Mouse (Mus musculus) CH12.LX (cell line): ENCODE data around the gene Hexim2. TPM values are rescaled to one million over a fixed set of nuclear protein-coding genes. Genes with fewer than 3 reads are reported as not detected.

Experiments used
- DNase-seq: peaks from one replicate; pipeline ENCODE4 v3.0.0-alpha.2; 2013; ENCODE audit errors: extremely low read depth
- H3K27ac ChIP-seq: 2 replicates; pipeline ENCODE4 v1.5.1; 2012; ENCODE audit warnings: low read depth, mild to moderate bottlenecking, control low read depth, moderate library complexity; ENCODE audit not compliant: insufficient read depth
- H3K27me3 ChIP-seq: replicated peaks from 2 replicates; pipeline ENCODE3; 2012; ENCODE audit warnings: inconsistent platforms
- H3K36me3 ChIP-seq, 2 experiments: replicated peaks in 1 of 2; 2 replicates each; pipeline versions ENCODE3 to v1.6.1; 2012; ENCODE audit warnings: inconsistent platforms in 1 of 2, low read length in 1 of 2, mild to moderate bottlenecking in 1 of 2, mixed read lengths in 1 of 2, moderate library complexity in 1 of 2; ENCODE audit not compliant: control insufficient read depth in 1 of 2, insufficient read depth in 1 of 2
- H3K4me1 ChIP-seq, 2 experiments: 2 replicates each; pipeline ENCODE4 v1.6.1; 2012; ENCODE audit warnings: inconsistent platforms in 1 of 2, moderate library complexity in 1 of 2; ENCODE audit not compliant: insufficient read depth in 2 of 2, control insufficient read depth in 1 of 2
- H3K4me2 ChIP-seq: 2 replicates; pipeline ENCODE4 v1.6.1; 2012; ENCODE audit warnings: low read depth, mild to moderate bottlenecking, control low read depth; ENCODE audit not compliant: poor library complexity, insufficient read depth, severe bottlenecking
- H3K4me3 ChIP-seq, 3 experiments: fragments of 150-350 bp in 1 of 3; sonication (generic) in 1 of 3; replicated peaks in 1 of 3; 2 replicates each; pipeline versions ENCODE3 to v1.5.1; 2011 to 2012; ENCODE audit warnings: low read depth in 2 of 3, low read length in 2 of 3, mild to moderate bottlenecking in 2 of 3, moderate library complexity in 2 of 3, control low read depth in 1 of 3, improper control_type of control experiment in 1 of 3, inconsistent platforms in 1 of 3, mixed read lengths in 1 of 3; ENCODE audit not compliant: poor library complexity in 1 of 3
- H3K79me2 ChIP-seq: replicated peaks from 2 replicates; pipeline ENCODE4 v1.6.1; 2012; ENCODE audit warnings: mild to moderate bottlenecking, moderate library complexity; ENCODE audit not compliant: control insufficient read depth, poor library complexity, insufficient read depth, severe bottlenecking; ENCODE audit errors: extremely low read depth
- H3K9ac ChIP-seq: 2 replicates; pipeline ENCODE4 v1.6.1; 2012; ENCODE audit warnings: low read depth, mild to moderate bottlenecking, control low read depth, moderate library complexity; ENCODE audit not compliant: insufficient read depth
- H3K9me3 ChIP-seq: replicated peaks from 2 replicates; pipeline ENCODE3; 2012; ENCODE audit warnings: low read length, inconsistent platforms, mixed read lengths
- CHD1 ChIP-seq: IDR thresholded peaks from 2 replicates; pipeline ENCODE4 v1.6.1; 2012; ENCODE audit warnings: low read depth, low read length, improper control_type of control experiment, inconsistent platforms
- CHD2 ChIP-seq: IDR thresholded peaks from 2 replicates; pipeline ENCODE4 v1.6.1; 2011; ENCODE audit warnings: low read length, improper control_type of control experiment
- CTCF ChIP-seq, 2 experiments: IDR thresholded peaks in 1 of 2; conservative IDR thresholded peaks in 1 of 2; 2 replicates each; pipeline ENCODE4 v1.5.1; 2011 to 2012; ENCODE audit warnings: low read depth in 2 of 2, low read length in 2 of 2, improper control_type of control experiment in 1 of 2, inconsistent platforms in 1 of 2, mild to moderate bottlenecking in 1 of 2, moderate library complexity in 1 of 2
- E2F4 ChIP-seq: IDR thresholded peaks from 2 replicates; pipeline ENCODE4 v1.6.1; 2011; ENCODE audit warnings: low read depth, low read length, improper control_type of control experiment; ENCODE audit not compliant: insufficient replicate concordance
- EP300 ChIP-seq: IDR thresholded peaks from 2 replicates; pipeline ENCODE4 v1.6.1; 2011; ENCODE audit warnings: low read length, improper control_type of control experiment
- ETS1 ChIP-seq: conservative IDR thresholded peaks from 2 replicates; pipeline ENCODE4 v1.6.1; 2012; ENCODE audit warnings: low read depth, mild to moderate bottlenecking, inconsistent platforms, low read length, improper control_type of control experiment, moderate library complexity
- GABPA ChIP-seq: IDR thresholded peaks from 2 replicates; pipeline ENCODE4 v1.6.1; 2012; ENCODE audit warnings: low read depth, low read length, improper control_type of control experiment, inconsistent platforms; ENCODE audit not compliant: insufficient replicate concordance
- HCFC1 ChIP-seq: IDR thresholded peaks from 2 replicates; pipeline ENCODE4 v1.6.1; 2012; ENCODE audit warnings: low read depth, mild to moderate bottlenecking, inconsistent platforms, low read length, improper control_type of control experiment
- JUN ChIP-seq: IDR thresholded peaks from 2 replicates; pipeline ENCODE4 v1.6.1; 2011; ENCODE audit warnings: low read depth, mild to moderate bottlenecking, low read length, improper control_type of control experiment, moderate library complexity; ENCODE audit not compliant: insufficient read depth
- KAT2A ChIP-seq: IDR thresholded peaks from 2 replicates; pipeline ENCODE4 v1.6.1; 2012; ENCODE audit warnings: low read length, improper control_type of control experiment, inconsistent platforms; ENCODE audit not compliant: insufficient replicate concordance
- MAFK ChIP-seq: IDR thresholded peaks from 2 replicates; pipeline ENCODE4 v1.6.1; 2011; ENCODE audit warnings: low read length, improper control_type of control experiment; ENCODE audit not compliant: insufficient replicate concordance
- MAZ ChIP-seq: IDR thresholded peaks from 2 replicates; pipeline ENCODE4 v1.6.1; 2012; ENCODE audit warnings: low read depth, mild to moderate bottlenecking, inconsistent platforms, low read length, improper control_type of control experiment, moderate library complexity
- MEF2A ChIP-seq: IDR thresholded peaks from 2 replicates; pipeline ENCODE4 v1.6.1; 2014; ENCODE audit warnings: low read depth, mild to moderate bottlenecking, inconsistent platforms, low read length, improper control_type of control experiment, borderline replicate concordance
- MYC ChIP-seq: IDR thresholded peaks from 2 replicates; pipeline ENCODE4 v1.6.1; 2011; ENCODE audit warnings: low read depth, mild to moderate bottlenecking, improper control_type of control experiment, low read length
- NRF1 ChIP-seq: IDR thresholded peaks from 2 replicates; pipeline ENCODE4 v1.6.1; 2014; ENCODE audit warnings: low read depth, mild to moderate bottlenecking, inconsistent platforms, low read length, improper control_type of control experiment, moderate library complexity
- POLR2A ChIP-seq: IDR thresholded peaks from 2 replicates; pipeline ENCODE4 v1.6.1; 2011; ENCODE audit warnings: low read depth, mild to moderate bottlenecking, improper control_type of control experiment, low read length
- RAD21 ChIP-seq: IDR thresholded peaks from 2 replicates; pipeline ENCODE4 v1.6.1; 2011; ENCODE audit warnings: low read depth, mild to moderate bottlenecking, low read length, improper control_type of control experiment, moderate library complexity
- TCF12 ChIP-seq: IDR thresholded peaks from 2 replicates; pipeline ENCODE4 v1.6.1; 2014; ENCODE audit warnings: low read depth, mild to moderate bottlenecking, inconsistent platforms, low read length, improper control_type of control experiment
- ZKSCAN1 ChIP-seq: IDR thresholded peaks from 2 replicates; pipeline ENCODE4 v1.6.1; 2012; ENCODE audit warnings: low read depth, inconsistent platforms, low read length, improper control_type of control experiment, borderline replicate concordance
- ZMIZ1 ChIP-seq: IDR thresholded peaks from 2 replicates; pipeline ENCODE4 v1.6.1; 2012; ENCODE audit warnings: low read depth, mild to moderate bottlenecking, inconsistent platforms, low read length, improper control_type of control experiment
- ZNF384 ChIP-seq: IDR thresholded peaks from 2 replicates; pipeline ENCODE4 v1.6.1; 2012; ENCODE audit warnings: low read depth, low read length, improper control_type of control experiment, inconsistent platforms
- dilution Hi-C: fragments of 300-500 bp; cut with MboI; formaldehyde crosslinking; loops from 2 replicates; pipeline ENCODE4 v1.14.3; 2020; ENCODE audit warnings: low sequenced_read_pairs; ENCODE audit not compliant: extremely low pct_unique_long_range_greater_than_20kb, extremely low pct_ligation_motif_present
- in situ Hi-C: fragments of 300-500 bp; cut with MboI; formaldehyde crosslinking; loops from 3 replicates; pipeline ENCODE4 v1.14.3; 2019; ENCODE audit warnings: low sequenced_read_pairs, low pct_ligation_motif_present, low pct_unique_long_range_greater_than_20kb, mixed read lengths
- polyA plus RNA-seq: library from polyadenylated mRNA; unstranded; fragments of >175 nt; gene quantifications from 2 replicates; pipeline ENCODE4 v1.2.1, GENCODE M21; 2012; ENCODE audit warnings: low read depth; ENCODE audit not compliant: insufficient read length
- total RNA-seq, 2 experiments: library from RNA; depleted of rRNA; stranded (reverse); fragments of 300-350 nt in 1 of 2; fragments of >200 nt in 1 of 2; gene quantifications; 2 replicates each; pipeline ENCODE4 v1.2.3; 2012 to 2014

Hexim2 gene
- total and polyA plus RNA-seq, 3 experiments: 27.0 to 33.3 (median 28.8) TPM

GRCm38 (mm10) chr11:103106386-103106785 is 25.8 kb upstream of the Hexim2 start (continued):
- TF ChIP-seq CHD1 (no peak), EP300 (no peak)

DNA sequence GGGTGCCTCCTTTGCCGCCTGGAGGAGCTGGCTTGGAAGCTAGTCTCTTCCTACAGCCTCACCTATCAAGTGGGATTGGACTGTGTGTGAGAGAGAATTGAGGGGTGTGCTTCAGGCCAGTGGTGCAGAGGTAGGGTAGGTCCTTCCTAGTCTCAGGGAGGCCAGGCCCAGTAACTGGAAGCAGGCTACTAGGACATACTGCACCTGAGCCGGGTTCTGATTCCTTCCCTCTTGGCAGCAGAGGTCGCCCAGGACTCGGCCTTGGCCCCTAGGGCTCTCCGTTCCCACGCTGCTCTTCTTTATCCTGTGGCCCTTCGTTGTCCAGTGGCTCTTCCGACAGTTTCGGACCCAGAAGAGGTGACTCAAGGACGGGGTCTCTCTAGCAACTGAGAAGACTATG is 20.9 kb upstream of the Hexim2 start:
- DNase-seq: no peak
- H3K9ac ChIP-seq: no peak overlapping the region
- no peak overlapping the region for H3K4me2 ChIP-seq
- dilution Hi-C loops (no loop called here), in situ Hi-C loops (no loop called here)
- H3K36me3 ChIP-seq: peaks cover 23 to 68% of the 10 kb centered on the region in 2 experiments
- no peak overlapping the region for H3K27ac ChIP-seq
- H3K4me1 ChIP-seq: peaks cover 6 to 18% of the 10 kb centered on the region in 2 experiments; a peak in 3 of 4 replicates
- no peak for TF ChIP-seq CHD2
- no peak for TF ChIP-seq E2F4
- no peak for TF ChIP-seq KAT2A
- TF ChIP-seq CTCF (conservative IDR thresholded peaks at IDR 0.05 in 1 of 2, IDR thresholded peaks at IDR 0.05 in 1 of 2; ENCODE audit: low read depth in 2 of 2, low read length in 2 of 2): no peak
- TF ChIP-seq MAZ: no peak
- no peak for TF ChIP-seq ETS1
- TF ChIP-seq HCFC1: no peak
- TF ChIP-seq ZMIZ1: no peak
- TF ChIP-seq POLR2A: no peak
- TF ChIP-seq GABPA: no peak
- TF ChIP-seq MAFK: no peak
- H3K4me3 ChIP-seq: no peak overlapping the region
- H3K79me2 ChIP-seq: peaks cover 1% of the 10 kb centered on the region; the same call in 1 of the 2 replicates
- no peaks in the 10 kb centered on the region for H3K9me3 ChIP-seq
- no peaks in the 10 kb centered on the region for H3K27me3 ChIP-seq

- in situ Hi-C loops: no loop called here
- dilution Hi-C loops: no loop called here
- peaks cover 6 to 12% of the 10 kb centered on the region in 2 experiments; a peak in 3 of 4 replicates for H3K4me1 ChIP-seq
These were observed 20.2 kb upstream of the Hexim2 start for GRCm38 (mm10) chr11:103111881-103112551.

More at GRCm38 (mm10) chr11:103111881-103112551, 20.2 kb upstream of the Hexim2 start:
- no peak for DNase-seq
- H3K36me3 ChIP-seq: peaks cover 20 to 62% of the 10 kb centered on the region in 2 experiments
- H3K79me2 ChIP-seq: peaks cover 9% of the 10 kb centered on the region
- no peaks in the 10 kb centered on the region for H3K27me3 ChIP-seq
- no peak overlapping the region for H3K4me2 ChIP-seq
- H3K27ac ChIP-seq: no peak overlapping the region
- H3K4me3 ChIP-seq: no peak overlapping the region
- H3K9me3 ChIP-seq: no peaks in the 10 kb centered on the region
- TF ChIP-seq TCF12: no peak
- TF ChIP-seq KAT2A: no peak
- no peak; the same call in 1 of the 2 replicates for TF ChIP-seq POLR2A
- no peak for TF ChIP-seq ZNF384
- no peak for TF ChIP-seq MAZ
- no peak for TF ChIP-seq ZMIZ1
- TF ChIP-seq RAD21: no peak
- TF ChIP-seq ZKSCAN1: no peak
- no peak for TF ChIP-seq MYC
- TF ChIP-seq NRF1: no peak
- TF ChIP-seq JUN: no peak
- no peak for TF ChIP-seq EP300
- no peak for TF ChIP-seq MEF2A
- no peak overlapping the region for H3K9ac ChIP-seq
